Mouse (Mus musculus) heart, adult 8-10 months (tissue): ENCODE results near the gene Alg10b. TPM values are rescaled to one million over a fixed set of nuclear protein-coding genes. Genes with fewer than 3 reads are reported as not detected.
"Not testable (repeated sequence)": the region's sequence is repeated elsewhere in the genome, so short reads cannot be mapped to it uniquely, and the experiment has no call there.

Experiments used
- DNase-seq: peaks from one replicate; pipeline ENCODE4 v3.0.0; 2022; ENCODE audit warnings: low spot score
- microRNA-seq: library from miRNA; unstranded; fragments of <30 nt; microRNA quantifications from one replicate; pipeline ENCODE4 v1.2.0, GENCODE M21; 2022
- total RNA-seq, 4 experiments: library from RNA; stranded (reverse); gene quantifications; 2 replicates each; pipeline ENCODE4 v1.2.4; 2022

Alg10b gene
- 10 to 100 TPM; 22.2 to 24.5 (median 23.3) TPM for total RNA-seq

- DNase-seq, result peak; percentile 81
Observed at GRCm38 (mm10) chr15:90223969-90224750, at the start of gene Alg10b. Gene Alg10b, plus strand, starts transcription at chr15:90224311.

GRCm38 (mm10) chr15:90183108-90183507, 41.0 kb upstream of the Alg10b start:
- DNase-seq, result not testable (repeated sequence)

- no peak for DNase-seq
Observed at GRCm38 (mm10) chr15:90183511-90183910, 40.6 kb upstream of the Alg10b start.

- no peak for DNase-seq
Observed at GRCm38 (mm10) chr15:90184743-90185142, 39.4 kb upstream of the Alg10b start.

- no peak for DNase-seq
Observed at GRCm38 (mm10) chr15:90189477-90189876, 34.6 kb upstream of the Alg10b start.

GRCm38 (mm10) chr15:90213946-90214345, 10.2 kb upstream of the Alg10b start:
- DNase-seq, result no peak

- peak; percentile 40 for DNase-seq
Observed at GRCm38 (mm10) chr15:90214913-90215312, 9.2 kb upstream of the Alg10b start.

GRCm38 (mm10) chr15:90225058-90225575, 1.0 kb downstream of the Alg10b start:
- DNase-seq, result no peak

GRCm38 (mm10) chr15:90237657-90238056, 13.5 kb downstream of the Alg10b start:
- peak; percentile 8 for DNase-seq

- no peak for DNase-seq
Observed at GRCm38 (mm10) chr15:90244081-90244480, 20.0 kb downstream of the Alg10b start.

- DNase-seq, result no peak
Observed at GRCm38 (mm10) chr15:90249694-90250093, 25.6 kb downstream of the Alg10b start.

- no peak for DNase-seq
Observed at GRCm38 (mm10) chr15:90282876-90283275, 58.8 kb downstream of the Alg10b start.

Small RNA genes lying within 50 kb of the gene (microRNA-seq; reads per million reads assigned to microRNA genes)
- not detected for gene Mir7648
